Mouse (Mus musculus): ENCODE data around the gene AI481877. TPM values are rescaled to one million over a fixed set of nuclear protein-coding genes. Genes with fewer than 3 reads are reported as not detected.

AI481877 gene
- polyA plus RNA-seq, 1 experiment from 2014 or later = 0.05 TPM

- H3K36me3 ChIP-seq (ENCODE audit: control insufficient read depth, insufficient read depth, low read length) = no peaks in the 10 kb centered on the region
- no peaks in the 10 kb centered on the region for H3K27me3 ChIP-seq (replicated peaks; ENCODE audit: control insufficient read depth, insufficient read depth, low read length)
- no peaks in the 10 kb centered on the region for H3K9me3 ChIP-seq (ENCODE audit: control insufficient read depth, low read length)
- H3K4me3 ChIP-seq (ENCODE audit: low read length) = no peak overlapping the region
- H3K4me2 ChIP-seq (ENCODE audit: low read length) = no peak overlapping the region
- ATAC-seq = no peak
- H3K27ac ChIP-seq (ENCODE audit: low read depth, low read length) = no peak overlapping the region
- H3K4me1 ChIP-seq (ENCODE audit: control insufficient read depth, insufficient read depth, low read depth, low read length) = no peaks in the 10 kb centered on the region
- 83% methylated on average over 5 of the region's 5 CpGs for WGBS
- no peak overlapping the region for H3K9ac ChIP-seq (ENCODE audit: low read depth, low read length)
These were observed 12.1 kb upstream of the AI481877 start for GRCm38 (mm10) chr4:59150907-59151306.

- WGBS = 86% methylated on average over 5 of the region's 5 CpGs
- Histone ChIP-seq H3K9ac (ENCODE audit: low read depth, low read length) (no peak overlapping the region), H3K36me3 (ENCODE audit: control insufficient read depth, insufficient read depth, low read length) (no peaks in the 10 kb centered on the region)
These were observed 10.3 kb upstream of the AI481877 start for GRCm38 (mm10) chr4:59149043-59149442.

GRCm38 (mm10) chr4:59128935-59129334 is 9.8 kb downstream of the AI481877 start:
- WGBS = 85% methylated on average over 4 of the region's 4 CpGs
- ATAC-seq = no peak
- Histone ChIP-seq H3K9me3 (ENCODE audit: control insufficient read depth, low read length) (no peaks in the 10 kb centered on the region), H3K27me3 (replicated peaks; ENCODE audit: control insufficient read depth, insufficient read depth, low read length) (no peaks in the 10 kb centered on the region), H3K4me1 (ENCODE audit: control insufficient read depth, insufficient read depth, low read depth, low read length) (no peaks in the 10 kb centered on the region), H3K4me2 (ENCODE audit: low read length) (no peak overlapping the region), H3K36me3 (ENCODE audit: control insufficient read depth, insufficient read depth, low read length) (no peaks in the 10 kb centered on the region), H3K4me3 (ENCODE audit: low read length) (no peak overlapping the region), H3K27ac (ENCODE audit: low read depth, low read length) (no peak overlapping the region), H3K9ac (ENCODE audit: low read depth, low read length) (no peak overlapping the region)

More at GRCm38 (mm10) chr4:59149043-59149442, 10.3 kb upstream of the AI481877 start:
- Histone ChIP-seq H3K27me3 (replicated peaks; ENCODE audit: control insufficient read depth, insufficient read depth, low read length) (no peaks in the 10 kb centered on the region), H3K4me1 (ENCODE audit: control insufficient read depth, insufficient read depth, low read depth, low read length) (no peaks in the 10 kb centered on the region), H3K4me2 (ENCODE audit: low read length) (no peak overlapping the region), H3K9me3 (ENCODE audit: control insufficient read depth, low read length) (no peaks in the 10 kb centered on the region), H3K4me3 (ENCODE audit: low read length) (no peak overlapping the region), H3K27ac (ENCODE audit: low read depth, low read length) (no peak overlapping the region)
- ATAC-seq = no peak

- ATAC-seq = no peak
- WGBS = 96% methylated on average over 1 of the region's 1 CpGs
These were observed 13.7 kb downstream of the AI481877 start for GRCm38 (mm10) chr4:59125053-59125452.

GRCm38 (mm10) chr4:59123557-59123956 is 15.2 kb downstream of the AI481877 start:
- no peak overlapping the region for H3K27ac ChIP-seq (ENCODE audit: low read depth, low read length)
- no peak overlapping the region for H3K4me2 ChIP-seq (ENCODE audit: low read length)
- H3K4me3 ChIP-seq (ENCODE audit: low read length) = no peak overlapping the region
- H3K27me3 ChIP-seq (replicated peaks; ENCODE audit: control insufficient read depth, insufficient read depth, low read length) = no peaks in the 10 kb centered on the region
- no peak for ATAC-seq
- H3K36me3 ChIP-seq (ENCODE audit: control insufficient read depth, insufficient read depth, low read length) = no peaks in the 10 kb centered on the region
- no peaks in the 10 kb centered on the region for H3K4me1 ChIP-seq (ENCODE audit: control insufficient read depth, insufficient read depth, low read depth, low read length)
- no peaks in the 10 kb centered on the region for H3K9me3 ChIP-seq (ENCODE audit: control insufficient read depth, low read length)
- no peak overlapping the region for H3K9ac ChIP-seq (ENCODE audit: low read depth, low read length)

More at GRCm38 (mm10) chr4:59125053-59125452, 13.7 kb downstream of the AI481877 start:
- H3K9me3 ChIP-seq (ENCODE audit: control insufficient read depth, low read length) = no peaks in the 10 kb centered on the region
- no peaks in the 10 kb centered on the region for H3K27me3 ChIP-seq (replicated peaks; ENCODE audit: control insufficient read depth, insufficient read depth, low read length)
- no peak overlapping the region for H3K4me3 ChIP-seq (ENCODE audit: low read length)
- H3K9ac ChIP-seq (ENCODE audit: low read depth, low read length) = no peak overlapping the region
- H3K4me2 ChIP-seq (ENCODE audit: low read length) = no peak overlapping the region
- no peaks in the 10 kb centered on the region for H3K4me1 ChIP-seq (ENCODE audit: control insufficient read depth, insufficient read depth, low read depth, low read length)
- no peaks in the 10 kb centered on the region for H3K36me3 ChIP-seq (ENCODE audit: control insufficient read depth, insufficient read depth, low read length)
- no peak overlapping the region for H3K27ac ChIP-seq (ENCODE audit: low read depth, low read length)

- Histone ChIP-seq H3K9ac (ENCODE audit: low read depth, low read length) (no peak overlapping the region), H3K4me3 (ENCODE audit: low read length) (no peak overlapping the region), H3K9me3 (ENCODE audit: control insufficient read depth, low read length) (no peaks in the 10 kb centered on the region), H3K4me2 (ENCODE audit: low read length) (no peak overlapping the region), H3K27ac (ENCODE audit: low read depth, low read length) (no peak overlapping the region), H3K27me3 (replicated peaks; ENCODE audit: control insufficient read depth, insufficient read depth, low read length) (no peaks in the 10 kb centered on the region), H3K4me1 (ENCODE audit: control insufficient read depth, insufficient read depth, low read depth, low read length) (no peaks in the 10 kb centered on the region), H3K36me3 (ENCODE audit: control insufficient read depth, insufficient read depth, low read length) (no peaks in the 10 kb centered on the region)
- 96% methylated on average over 24 of the region's 24 CpGs for WGBS
- ATAC-seq = no peak
These were observed 20.9 kb downstream of the AI481877 start for GRCm38 (mm10) chr4:59117644-59118495.

GRCm38 (mm10) chr4:59108721-59109120 is 30.1 kb downstream of the AI481877 start:
- Histone ChIP-seq H3K27me3 (replicated peaks; ENCODE audit: control insufficient read depth, insufficient read depth, low read length) (no peaks in the 10 kb centered on the region), H3K36me3 (ENCODE audit: control insufficient read depth, insufficient read depth, low read length) (no peaks in the 10 kb centered on the region), H3K4me1 (ENCODE audit: control insufficient read depth, insufficient read depth, low read depth, low read length) (no peaks in the 10 kb centered on the region), H3K9me3 (ENCODE audit: control insufficient read depth, low read length) (no peaks in the 10 kb centered on the region), H3K27ac (ENCODE audit: low read depth, low read length) (no peak overlapping the region), H3K9ac (ENCODE audit: low read depth, low read length) (no peak overlapping the region), H3K4me3 (ENCODE audit: low read length) (no peak overlapping the region), H3K4me2 (ENCODE audit: low read length) (no peak overlapping the region)
- WGBS = 87% methylated on average over 4 of the region's 4 CpGs
- ATAC-seq = no peak

GRCm38 (mm10) chr4:59107886-59108285 is 30.9 kb downstream of the AI481877 start:
- 88% methylated on average over 2 of the region's 2 CpGs for WGBS
- ATAC-seq = no peak
- Histone ChIP-seq H3K9ac (ENCODE audit: low read depth, low read length) (no peak overlapping the region), H3K27ac (ENCODE audit: low read depth, low read length) (no peak overlapping the region), H3K4me3 (ENCODE audit: low read length) (no peak overlapping the region), H3K27me3 (replicated peaks; ENCODE audit: control insufficient read depth, insufficient read depth, low read length) (no peaks in the 10 kb centered on the region), H3K4me1 (ENCODE audit: control insufficient read depth, insufficient read depth, low read depth, low read length) (no peaks in the 10 kb centered on the region), H3K4me2 (ENCODE audit: low read length) (no peak overlapping the region), H3K9me3 (ENCODE audit: control insufficient read depth, low read length) (no peaks in the 10 kb centered on the region), H3K36me3 (ENCODE audit: control insufficient read depth, insufficient read depth, low read length) (no peaks in the 10 kb centered on the region)

- Histone ChIP-seq H3K36me3 (ENCODE audit: control insufficient read depth, insufficient read depth, low read length) (no peaks in the 10 kb centered on the region), H3K9ac (ENCODE audit: low read depth, low read length) (no peak overlapping the region), H3K4me1 (ENCODE audit: control insufficient read depth, insufficient read depth, low read depth, low read length) (no peaks in the 10 kb centered on the region), H3K9me3 (ENCODE audit: control insufficient read depth, low read length) (no peaks in the 10 kb centered on the region), H3K4me3 (ENCODE audit: low read length) (no peak overlapping the region), H3K27ac (ENCODE audit: low read depth, low read length) (no peak overlapping the region), H3K27me3 (replicated peaks; ENCODE audit: control insufficient read depth, insufficient read depth, low read length) (no peaks in the 10 kb centered on the region), H3K4me2 (ENCODE audit: low read length) (no peak overlapping the region)
- 78% methylated on average over 5 of the region's 5 CpGs for WGBS
- ATAC-seq = no peak
These were observed 32.1 kb downstream of the AI481877 start for GRCm38 (mm10) chr4:59106661-59107060.
